Mouse (Mus musculus): Measurements from ENCODE around the gene Sept14.

GRCm38 (mm10) chr5:129670036-129670458 lies 38.3 kb downstream of the Sept14 start, which contains the start of gene Zfp11:
- no peak for TF ChIP-seq CTCF (IDR thresholded peaks at IDR 0.05; ENCODE audit: low read depth)
- TF ChIP-seq EP300 (IDR thresholded peaks at IDR 0.05; ENCODE audit: low read depth) = no peak
